Mouse (Mus musculus): ENCODE measurements at regions not wholly inside any gene's neighbourhood (a gene's known extent, or its start where the extent isn't known, plus 50 kb on each side); places are given as distances from the start of the nearest gene placed in this dataset.

- TF ChIP-seq CTCF (conservative IDR thresholded peaks at IDR 0.05; ENCODE audit: low read length) (no peak), NANOG (IDR thresholded peaks at IDR 0.05; ENCODE audit: borderline replicate concordance, low read length) (no peak)
These were observed 137.4 kb upstream of the Tenm4 start for GRCm38 (mm10) chr7:96033636-96034035.

Data from E14TG2a.4 (cell line).